Mouse (Mus musculus): ENCODE measurements around the gene Spryd7. TPM values are rescaled to one million over a fixed set of nuclear protein-coding genes. Genes with fewer than 3 reads are reported as not detected.
A peak's percentile ranks its signal among the peaks of the same experiment; 100 is the strongest.
"Not testable (repeated sequence)": the region's sequence is repeated elsewhere in the genome, so short reads cannot be mapped to it uniquely, and the experiment has no call there.

Spryd7 gene
- total RNA-seq, 2 experiments from 2014 or later: 44.3 to 45.3 TPM

- intact Hi-C loops (cut with DNase I): loop anchor here (2.0 kb wide), 1 partner anchor 14 kb away; no protein-coding TSS in a partner anchor
- DNase-seq (ENCODE audit: extremely low spot score in 1 of 2, low spot score in 2 of 2): no peak
- Histone ChIP-seq H3K4me3 (no peak overlapping the region), H3K27ac (no peak overlapping the region)
- no peak for TF ChIP-seq CTCF (IDR thresholded peaks at IDR 0.05)
Observed at GRCm38 (mm10) chr14:61575066-61575465, 18.4 kb upstream of the Spryd7 start.

- TF ChIP-seq CTCF (IDR thresholded peaks at IDR 0.05): no peak
- no peak overlapping the region for H3K27ac ChIP-seq
- DNase-seq (ENCODE audit: extremely low spot score in 1 of 2, low spot score in 2 of 2): no peak
- no peak overlapping the region for H3K4me3 ChIP-seq
- intact Hi-C loops (cut with DNase I): no loop called here
Observed at GRCm38 (mm10) chr14:61572131-61572530, 15.4 kb upstream of the Spryd7 start.

GRCm38 (mm10) chr14:61571366-61571765 is 14.7 kb upstream of the Spryd7 start:
- peak; percentile 98 for TF ChIP-seq CTCF (IDR thresholded peaks at IDR 0.05)
- no peak overlapping the region for H3K4me3 ChIP-seq
- H3K27ac ChIP-seq: no peak overlapping the region
- intact Hi-C loops (cut with DNase I): loop anchor here (1.0 to 2.0 kb wide), 4 partner anchors 471 to 886 kb away; no protein-coding TSS in a partner anchor
- peak; percentile 83 to 84 for DNase-seq (ENCODE audit: extremely low spot score in 1 of 2, low spot score in 2 of 2)

GRCm38 (mm10) chr14:61569344-61569743 is 12.7 kb upstream of the Spryd7 start:
- TF ChIP-seq CTCF (IDR thresholded peaks at IDR 0.05): no peak
- Histone ChIP-seq H3K27ac (no peak overlapping the region), H3K4me3 (no peak overlapping the region)
- intact Hi-C loops (cut with DNase I): no loop called here
- DNase-seq (ENCODE audit: extremely low spot score in 1 of 2, low spot score in 2 of 2): no peak

GRCm38 (mm10) chr14:61566211-61566610 is 9.5 kb upstream of the Spryd7 start:
- intact Hi-C loops (cut with DNase I); H3K27ac ChIP-seq; H3K4me3 ChIP-seq; DNase-seq (ENCODE audit: extremely low spot score in 1 of 2, low spot score in 2 of 2): not testable (repeated sequence)

- H3K4me3 ChIP-seq: no peak overlapping the region
- DNase-seq (ENCODE audit: extremely low spot score in 1 of 2, low spot score in 2 of 2): no peak
- TF ChIP-seq CTCF (IDR thresholded peaks at IDR 0.05): no peak
- intact Hi-C loops (cut with DNase I): loop anchor here (5.0 to 10.0 kb wide), 4 partner anchors 87 to 692 kb away; partner anchors contain the start of gene Ebpl
- no peak overlapping the region for H3K27ac ChIP-seq
Observed at GRCm38 (mm10) chr14:61559856-61560255, 3.2 kb upstream of the Spryd7 start.

- intact Hi-C loops (cut with DNase I): loop anchor here (5.0 to 10.0 kb wide), 4 partner anchors 88 to 693 kb away; partner anchors contain the start of gene Ebpl
- no peak for DNase-seq (ENCODE audit: extremely low spot score in 1 of 2, low spot score in 2 of 2)
- H3K4me3 ChIP-seq: no peak overlapping the region
- H3K27ac ChIP-seq: no peak overlapping the region
- TF ChIP-seq CTCF (IDR thresholded peaks at IDR 0.05): no peak
Observed at GRCm38 (mm10) chr14:61558901-61559300, 2.2 kb upstream of the Spryd7 start.

GRCm38 (mm10) chr14:61555931-61556288 is 776 bp downstream of the Spryd7 start:
- Histone ChIP-seq H3K4me3 (peak overlapping the region; percentile 81), H3K27ac (peak overlapping the region; percentile 93)
- intact Hi-C loops (cut with DNase I): loop anchor here (2.0 to 10.0 kb wide), 5 partner anchors 91 to 696 kb away; partner anchors contain the start of gene Ebpl
- no peak for DNase-seq (ENCODE audit: extremely low spot score in 1 of 2, low spot score in 2 of 2)
- TF ChIP-seq CTCF (IDR thresholded peaks at IDR 0.05): no peak; the same call in none of the 2 replicates

- intact Hi-C loops (cut with DNase I): no loop called here
- DNase-seq (ENCODE audit: extremely low spot score in 1 of 2, low spot score in 2 of 2): no peak
- no peak overlapping the region for H3K4me3 ChIP-seq
- no peak for TF ChIP-seq CTCF (IDR thresholded peaks at IDR 0.05)
- H3K27ac ChIP-seq: no peak overlapping the region
Observed at GRCm38 (mm10) chr14:61548614-61549013, 8.1 kb downstream of the Spryd7 start.

- H3K4me3 ChIP-seq; DNase-seq (ENCODE audit: extremely low spot score in 1 of 2, low spot score in 2 of 2); intact Hi-C loops (cut with DNase I); H3K27ac ChIP-seq: not testable (repeated sequence)
- peak; percentile 5 for TF ChIP-seq CTCF (IDR thresholded peaks at IDR 0.05)
Observed at GRCm38 (mm10) chr14:61537772-61538171, 18.9 kb downstream of the Spryd7 start.

- TF ChIP-seq CTCF (IDR thresholded peaks at IDR 0.05): no peak
- intact Hi-C loops (cut with DNase I): no loop called here
- no peak overlapping the region for H3K4me3 ChIP-seq
Observed at GRCm38 (mm10) chr14:61536631-61537264, 19.9 kb downstream of the Spryd7 start.

GRCm38 (mm10) chr14:61535811-61536210 is 20.9 kb downstream of the Spryd7 start:
- intact Hi-C loops (cut with DNase I): no loop called here
- Histone ChIP-seq H3K4me3 (no peak overlapping the region), H3K27ac (no peak overlapping the region)
- no peak for DNase-seq (ENCODE audit: extremely low spot score in 1 of 2, low spot score in 2 of 2)
- TF ChIP-seq CTCF (IDR thresholded peaks at IDR 0.05): no peak

More at GRCm38 (mm10) chr14:61536631-61537264, 19.9 kb downstream of the Spryd7 start:
- DNase-seq (ENCODE audit: extremely low spot score in 1 of 2, low spot score in 2 of 2): no peak
- no peak overlapping the region for H3K27ac ChIP-seq

- intact Hi-C loops (cut with DNase I): no loop called here
- H3K27ac ChIP-seq: no peak overlapping the region
- no peak overlapping the region for H3K4me3 ChIP-seq
- no peak for DNase-seq (ENCODE audit: extremely low spot score in 1 of 2, low spot score in 2 of 2)
- TF ChIP-seq CTCF (IDR thresholded peaks at IDR 0.05): no peak
Observed at GRCm38 (mm10) chr14:61530966-61531365, 25.7 kb downstream of the Spryd7 start.

Measured in left cerebral cortex, adult 2 months (tissue).